Mouse (Mus musculus): Measurements from ENCODE around the gene Ifi47. TPM values are rescaled to one million over a fixed set of nuclear protein-coding genes. Genes with fewer than 3 reads are reported as not detected.

The Ifi47 gene
- polyA plus RNA-seq, 1 experiment from 2014 or later = 0.19 TPM

DNA sequence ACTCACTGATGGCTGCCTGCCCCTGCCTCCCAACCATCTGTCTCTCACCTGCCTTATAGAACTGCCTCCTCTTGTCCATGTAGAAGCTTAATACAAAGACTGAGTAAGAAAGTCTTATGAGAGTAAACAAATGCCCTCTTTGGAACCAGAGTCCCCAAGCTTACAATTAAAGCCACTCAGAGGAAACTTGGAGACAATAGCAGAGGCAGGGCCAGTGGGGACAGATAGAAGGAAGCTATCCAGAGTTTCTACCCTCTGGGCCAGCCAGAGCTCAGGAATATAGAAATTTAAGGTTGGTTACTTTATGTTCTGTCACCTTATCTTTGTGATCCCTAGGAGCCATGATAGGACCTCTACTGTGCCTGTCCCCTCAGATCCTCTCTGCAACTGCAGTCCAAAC lies 38.4 kb downstream of the Ifi47 start, which contains the start of gene Olfr1396:
TSS of gene Olfr1396 (minus strand) at position 101 of the 400 bp plus-strand sequence.
- no peaks in the 10 kb centered on the region for H3K36me3 ChIP-seq (replicated peaks)
- H3K4me3 ChIP-seq = no peak within 1 kb of the TSS
- no peaks in the 10 kb centered on the region for H3K27me3 ChIP-seq (replicated peaks; ENCODE audit: low read depth, poor library complexity, severe bottlenecking)
- H3K4me1 ChIP-seq = no peaks in the 10 kb centered on the region
- DNase-seq (ENCODE audit: low spot score) = no peak
- H3K27ac ChIP-seq (replicated peaks) = no peak within 1 kb of the TSS
- H3K9me3 ChIP-seq = no peaks in the 10 kb centered on the region

DNA sequence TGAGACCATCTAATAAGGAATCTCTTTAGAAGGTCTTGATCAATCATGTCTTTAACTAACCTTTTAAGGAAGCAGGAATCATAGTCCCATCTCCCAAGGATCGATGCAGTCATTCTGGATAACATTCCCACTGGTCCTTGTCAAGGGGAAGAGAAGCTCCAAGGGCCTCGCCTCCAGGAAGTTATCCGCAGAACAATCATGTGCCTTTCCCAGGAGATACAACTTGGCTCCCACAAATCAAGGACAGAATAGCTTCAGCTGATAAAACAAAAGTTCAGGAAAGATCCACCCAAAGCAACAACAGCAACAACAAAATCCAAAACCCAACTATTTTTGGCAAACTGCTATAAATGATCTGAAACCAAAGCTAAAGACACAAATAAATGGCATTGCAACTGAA lies 43.2 kb downstream of the Ifi47 start:
- Histone ChIP-seq H3K9me3 (no peaks in the 10 kb centered on the region), H3K4me1 (no peaks in the 10 kb centered on the region), H3K27me3 (replicated peaks; ENCODE audit: low read depth, poor library complexity, severe bottlenecking) (no peaks in the 10 kb centered on the region), H3K27ac (replicated peaks) (no peak overlapping the region), H3K36me3 (replicated peaks) (no peaks in the 10 kb centered on the region), H3K4me3 (no peak overlapping the region)
- no peak for DNase-seq (ENCODE audit: low spot score)
- 90% methylated on average over 3 of the region's 3 CpGs for WGBS

DNA sequence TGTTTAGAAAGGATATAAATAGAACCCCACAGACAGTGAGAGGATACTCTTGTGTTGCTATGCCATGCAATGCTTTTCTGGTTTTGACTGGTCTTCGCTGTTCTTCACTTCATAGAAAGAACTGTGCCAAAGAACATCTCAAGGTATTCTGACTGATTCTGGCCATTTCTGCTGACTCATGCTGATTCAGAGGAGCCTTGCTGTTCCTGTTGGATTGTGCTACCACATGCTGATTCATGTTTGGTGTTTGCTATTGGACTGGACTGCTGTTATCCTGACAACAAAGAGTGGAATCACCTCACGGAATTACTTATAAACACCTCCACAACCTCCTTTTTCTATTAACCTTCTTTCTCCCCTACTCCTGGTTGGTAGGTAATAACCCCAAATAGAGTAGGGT lies 47.8 kb downstream of the Ifi47 start:
- 86% methylated on average over 2 of the region's 2 CpGs for WGBS

DNA sequence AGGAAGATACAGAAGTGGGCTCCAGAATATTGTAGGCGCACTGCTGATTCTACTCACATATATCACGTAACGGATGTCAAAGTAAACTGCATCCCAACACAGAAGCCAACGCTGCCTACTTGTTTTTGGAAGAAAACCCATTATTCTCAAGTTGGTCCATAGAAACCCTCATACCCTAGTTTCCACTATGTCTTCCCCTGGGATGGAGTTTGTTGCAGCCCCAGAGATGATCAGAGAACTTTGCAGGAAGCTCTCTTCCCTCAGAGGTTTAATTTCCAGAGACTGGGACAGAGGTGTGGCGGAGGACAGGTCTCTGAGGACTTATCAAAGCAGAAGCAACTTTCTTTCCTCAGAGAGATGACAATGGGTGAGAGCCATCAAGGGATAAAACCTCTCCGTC lies 65.6 kb downstream of the Ifi47 start, which contains the start of gene Olfr1395:
TSS of gene Olfr1395 (plus strand) at position 301 of the 400 bp plus-strand sequence.
- WGBS = 88% methylated on average over 6 of the region's 6 CpGs
- Histone ChIP-seq H3K36me3 (replicated peaks) (no peaks in the 10 kb centered on the region), H3K27ac (replicated peaks) (no peak within 1 kb of the TSS), H3K9me3 (no peaks in the 10 kb centered on the region), H3K4me1 (no peaks in the 10 kb centered on the region), H3K4me3 (no peak within 1 kb of the TSS), H3K27me3 (replicated peaks; ENCODE audit: low read depth, poor library complexity, severe bottlenecking) (no peaks in the 10 kb centered on the region)
- DNase-seq (ENCODE audit: low spot score) = no peak

More for the DNA sequence above, 47.8 kb downstream of the Ifi47 start:
- Histone ChIP-seq H3K27me3 (replicated peaks; ENCODE audit: low read depth, poor library complexity, severe bottlenecking) (no peaks in the 10 kb centered on the region), H3K36me3 (replicated peaks) (no peaks in the 10 kb centered on the region), H3K9me3 (no peaks in the 10 kb centered on the region), H3K4me1 (no peaks in the 10 kb centered on the region), H3K27ac (replicated peaks) (no peak overlapping the region), H3K4me3 (no peak overlapping the region)
- DNase-seq (ENCODE audit: low spot score) = no peak

Other genes with a start within 250 kb of the Ifi47 start
- 3.0 and 5.7 TPM in 2 replicates for gene Gm12184, start 249.9 kb upstream of the Ifi47 start, polyA plus RNA-seq (2016; fragmentation: Nextera tagmentation; extraction: Ambion mirVana)
- gene Irgm1, start 204.9 kb upstream of the Ifi47 start, polyA plus RNA-seq (2016; fragmentation: Nextera tagmentation; extraction: Ambion mirVana) = 1.1 TPM in 2 replicates
- 0.14 TPM in 1 of 2 replicates, not detected in the other for gene Gm5431, start 174.4 kb upstream of the Ifi47 start, polyA plus RNA-seq (2016; fragmentation: Nextera tagmentation; extraction: Ambion mirVana)
- 1.7 and 1.8 TPM in 2 replicates for gene Psme2b, start 130.4 kb upstream of the Ifi47 start, polyA plus RNA-seq (2016; fragmentation: Nextera tagmentation; extraction: Ambion mirVana)
- gene Olfr56, start 97.7 kb upstream of the Ifi47 start, polyA plus RNA-seq (2016; fragmentation: Nextera tagmentation; extraction: Ambion mirVana) = not detected in 2 replicates
- 0.26 and 0.30 TPM in 2 replicates for gene 9930111J21Rik1, start 97.2 kb upstream of the Ifi47 start, polyA plus RNA-seq (2016; fragmentation: Nextera tagmentation; extraction: Ambion mirVana)
- gene Gm12185, start 84.4 kb upstream of the Ifi47 start, polyA plus RNA-seq (2016; fragmentation: Nextera tagmentation; extraction: Ambion mirVana) = not detected in 2 replicates
- gene Tgtp1, start 82.4 kb upstream of the Ifi47 start, polyA plus RNA-seq (2016; fragmentation: Nextera tagmentation; extraction: Ambion mirVana) = not detected in 2 replicates
- gene 9930111J21Rik2, start 25.3 kb upstream of the Ifi47 start, polyA plus RNA-seq (2016; fragmentation: Nextera tagmentation; extraction: Ambion mirVana) = 0.16 and 0.20 TPM in 2 replicates
- gene Tgtp2, start 12.4 kb upstream of the Ifi47 start, polyA plus RNA-seq (2016; fragmentation: Nextera tagmentation; extraction: Ambion mirVana) = not detected in 2 replicates
- not detected in 2 replicates for gene Olfr1396, start 38.3 kb downstream of the Ifi47 start, polyA plus RNA-seq (2016; fragmentation: Nextera tagmentation; extraction: Ambion mirVana)
- gene Olfr1395, start 65.7 kb downstream of the Ifi47 start, polyA plus RNA-seq (2016; fragmentation: Nextera tagmentation; extraction: Ambion mirVana) = not detected in 2 replicates
- gene Olfr1394, start 77.8 kb downstream of the Ifi47 start, polyA plus RNA-seq (2016; fragmentation: Nextera tagmentation; extraction: Ambion mirVana) = not detected in 2 replicates
- 0.23 and 0.31 TPM in 2 replicates for gene Btnl9, start 110.6 kb downstream of the Ifi47 start, polyA plus RNA-seq (2016; fragmentation: Nextera tagmentation; extraction: Ambion mirVana)
- 46.8 and 50.0 TPM in 2 replicates for gene Zfp62, start 126.7 kb downstream of the Ifi47 start, polyA plus RNA-seq (2016; fragmentation: Nextera tagmentation; extraction: Ambion mirVana)
- gene Mgat1, start 167.6 kb downstream of the Ifi47 start, polyA plus RNA-seq (2016; fragmentation: Nextera tagmentation; extraction: Ambion mirVana) = 34.8 and 40.3 TPM in 2 replicates
- 0.10 TPM in 1 of 2 replicates, not detected in the other for gene Olfr1393, start 201.7 kb downstream of the Ifi47 start, polyA plus RNA-seq (2016; fragmentation: Nextera tagmentation; extraction: Ambion mirVana)
- gene Olfr1392, start 208.7 kb downstream of the Ifi47 start, polyA plus RNA-seq (2016; fragmentation: Nextera tagmentation; extraction: Ambion mirVana) = 0.06 TPM in 1 of 2 replicates, not detected in the other
- not detected in 2 replicates for gene Olfr10, start 228.2 kb downstream of the Ifi47 start, polyA plus RNA-seq (2016; fragmentation: Nextera tagmentation; extraction: Ambion mirVana)
- gene Olfr1391, start 246.2 kb downstream of the Ifi47 start, polyA plus RNA-seq (2016; fragmentation: Nextera tagmentation; extraction: Ambion mirVana) = not detected in 2 replicates

Measured in embryonic facial prominence, embryonic 10.5 days (tissue).